Mouse (Mus musculus) forebrain, embryonic 16.5 days (tissue): ENCODE data around the gene Tmem258. TPM values are rescaled to one million over a fixed set of nuclear protein-coding genes. Genes with fewer than 3 reads are reported as not detected.

ENCODE experiments used
- ATAC-seq: fragments of 200-750 bp; cut with Nextera tagmentation; 2 replicates; pipeline ENCODE4 v1.8.0; 2017; ENCODE audit warnings: mild to moderate bottlenecking, moderate library complexity
- H3K27ac ChIP-seq: fragments of 300-500 bp; sonication (generic); 2 replicates; pipeline ENCODE4 v1.5.1; 2014; ENCODE audit warnings: low read length, control low read depth
- H3K27me3 ChIP-seq: fragments of 300-500 bp; sonication (generic); replicated peaks from 2 replicates; pipeline ENCODE4 v1.6.1; 2014; ENCODE audit warnings: low read length; ENCODE audit not compliant: control insufficient read depth, insufficient read depth
- H3K36me3 ChIP-seq: fragments of 300-500 bp; sonication (generic); 2 replicates; pipeline ENCODE4 v1.6.1; 2014; ENCODE audit not compliant: control insufficient read depth, insufficient read depth
- H3K4me1 ChIP-seq: fragments of 300-500 bp; sonication (generic); replicated peaks from 2 replicates; pipeline ENCODE4 v1.6.1; 2014; ENCODE audit warnings: low read length; ENCODE audit not compliant: control insufficient read depth, insufficient read depth
- H3K4me2 ChIP-seq: fragments of 300-500 bp; sonication (generic); 2 replicates; pipeline ENCODE4 v1.6.1; 2014; ENCODE audit warnings: mild to moderate bottlenecking, low read length, control low read depth
- H3K4me3 ChIP-seq: fragments of 300-500 bp; sonication (generic); replicated peaks from 2 replicates; pipeline ENCODE4 v1.5.1; 2014; ENCODE audit warnings: mild to moderate bottlenecking, low read length, control low read depth
- H3K9ac ChIP-seq: fragments of 300-500 bp; sonication (generic); replicated peaks from 2 replicates; pipeline ENCODE4 v1.6.1; 2014; ENCODE audit warnings: low read depth, low read length, control low read depth
- H3K9me3 ChIP-seq: fragments of 300-500 bp; sonication (generic); 2 replicates; pipeline ENCODE4 v1.6.1; 2016; ENCODE audit warnings: low read length; ENCODE audit not compliant: control insufficient read depth
- WGBS: fragments of 180-500 bp; shearing (Covaris S2); extraction: QIAGEN DNeasy Blood & Tissue Kit; methylation state at CpG from one replicate; pipeline ENCODE4 v1.1.7; 2014; 5-methylcytosine and 5-hydroxymethylcytosine counted together
- polyA plus RNA-seq: library from polyadenylated mRNA; unstranded; fragments of >200 nt; fragmentation: Nextera tagmentation; extraction: Ambion mirVana; gene quantifications from 2 replicates; pipeline ENCODE4 v1.2.1, GENCODE M21; 2015

The Tmem258 gene
- polyA plus RNA-seq, 1 experiment from 2014 or later: 324 TPM

DNA sequence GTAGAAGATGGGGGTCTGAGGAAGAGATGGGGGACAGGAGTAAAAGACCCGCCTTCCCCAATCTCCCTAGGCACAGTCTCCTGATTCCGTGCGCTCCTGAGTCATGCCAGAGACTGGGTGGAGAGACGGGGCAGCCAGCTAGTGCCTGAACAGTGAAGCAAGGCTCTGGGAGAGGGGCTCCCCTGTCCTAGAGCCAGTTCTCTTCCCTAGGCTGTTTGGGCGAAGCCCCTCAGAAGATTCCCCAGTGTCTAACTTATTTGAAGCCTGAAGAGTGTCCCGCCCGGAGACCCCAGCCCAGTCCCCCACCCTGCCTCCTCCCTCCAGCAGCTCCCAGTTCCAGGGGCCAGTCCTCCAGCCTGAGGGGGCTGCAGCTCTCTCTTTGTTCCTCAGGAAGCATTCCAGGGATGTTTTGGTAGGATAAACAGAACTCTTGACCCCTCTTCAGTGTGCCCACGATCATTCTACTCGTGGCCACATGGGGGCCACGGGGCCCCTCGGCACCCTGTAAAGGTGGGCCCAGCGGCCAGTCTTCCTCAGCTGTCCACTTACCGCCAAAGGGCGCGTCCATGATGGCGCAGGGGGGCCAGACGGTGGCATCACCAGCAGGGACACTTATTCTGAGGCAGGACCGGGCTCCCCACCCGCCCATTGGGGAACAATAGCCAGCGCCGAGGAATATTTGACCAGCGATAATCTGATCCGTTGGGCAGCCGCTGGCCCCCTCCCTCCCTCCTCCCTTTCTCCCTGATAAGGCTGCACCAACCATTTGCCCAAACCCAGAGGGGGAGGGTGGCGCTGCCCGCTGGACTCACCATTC, 21.0 kb downstream of the Tmem258 start:
- no peaks in the 10 kb centered on the region for H3K9me3 ChIP-seq
- 0 out of 2 replicates have a peak, but pooled peaks cover 3% of the 10 kb centered on the region for H3K4me1 ChIP-seq
- WGBS: 27% methylated on average over 26 of the region's 26 CpGs
- no peak overlapping the region for H3K4me3 ChIP-seq
- no peak overlapping the region for H3K9ac ChIP-seq
- no peaks in the 10 kb centered on the region for H3K36me3 ChIP-seq
- H3K4me2 ChIP-seq: no peak overlapping the region
- no peak overlapping the region for H3K27ac ChIP-seq
- no peak for ATAC-seq
- no peaks in the 10 kb centered on the region for H3K27me3 ChIP-seq

DNA sequence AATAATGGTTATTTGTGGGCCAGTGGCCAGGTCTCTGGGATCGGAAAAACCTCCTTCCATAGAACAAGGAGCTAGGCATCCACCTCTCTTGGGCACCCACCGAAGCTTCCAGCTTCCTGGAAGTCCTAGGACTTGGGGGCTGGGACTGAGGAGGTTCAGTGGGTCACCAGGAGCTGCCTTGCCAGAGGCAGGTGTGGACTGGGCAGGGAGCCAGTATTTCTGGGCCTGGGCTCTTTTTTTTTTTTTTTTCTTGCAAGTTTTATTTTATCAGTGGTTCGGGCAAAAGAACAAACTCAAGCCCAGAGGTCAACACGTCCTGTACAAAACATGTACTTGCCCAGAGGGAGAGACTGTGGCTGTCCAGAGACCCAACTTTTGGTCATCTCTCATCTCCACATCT, 22.0 kb downstream of the Tmem258 start:
- H3K4me3 ChIP-seq: no peak overlapping the region
- WGBS: 83% methylated on average over 4 of the region's 4 CpGs
- no peak overlapping the region for H3K27ac ChIP-seq
- no peak for ATAC-seq
- H3K27me3 ChIP-seq: no peaks in the 10 kb centered on the region
- no peaks in the 10 kb centered on the region for H3K9me3 ChIP-seq
- no peaks in the 10 kb centered on the region for H3K36me3 ChIP-seq
- no peak overlapping the region for H3K4me2 ChIP-seq
- no peak overlapping the region for H3K9ac ChIP-seq
- 0 out of 2 replicates have a peak, but pooled peaks cover 3% of the 10 kb centered on the region for H3K4me1 ChIP-seq

DNA sequence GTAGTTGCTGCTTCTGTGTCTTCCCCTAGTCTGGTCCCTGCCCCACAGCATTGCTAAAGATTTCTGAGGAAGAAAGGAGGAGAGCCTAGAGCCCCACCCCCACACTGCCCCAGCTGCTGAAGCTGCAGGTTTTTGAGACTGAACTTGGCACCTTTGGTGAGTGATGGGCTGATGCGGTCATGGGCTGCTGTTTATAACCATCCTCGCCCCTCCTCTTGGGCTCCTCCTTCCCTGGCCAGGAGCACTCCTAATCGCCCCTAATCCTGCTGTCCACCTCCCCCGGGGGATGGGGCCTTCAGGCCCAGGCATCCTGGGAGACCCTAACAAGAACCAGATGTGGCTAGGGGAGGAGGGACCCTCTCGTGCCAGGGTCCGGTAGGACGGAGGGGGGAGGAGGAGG, 27.2 kb downstream of the Tmem258 start:
- no peaks in the 10 kb centered on the region for H3K36me3 ChIP-seq
- no peak for ATAC-seq
- H3K4me2 ChIP-seq: no peak overlapping the region
- no peaks in the 10 kb centered on the region for H3K9me3 ChIP-seq
- H3K4me1 ChIP-seq: no peaks in the 10 kb centered on the region
- H3K4me3 ChIP-seq: no peak overlapping the region
- H3K9ac ChIP-seq: no peak overlapping the region
- WGBS: 11% methylated on average over 7 of the region's 7 CpGs
- no peaks in the 10 kb centered on the region for H3K27me3 ChIP-seq
- no peak overlapping the region for H3K27ac ChIP-seq

DNA sequence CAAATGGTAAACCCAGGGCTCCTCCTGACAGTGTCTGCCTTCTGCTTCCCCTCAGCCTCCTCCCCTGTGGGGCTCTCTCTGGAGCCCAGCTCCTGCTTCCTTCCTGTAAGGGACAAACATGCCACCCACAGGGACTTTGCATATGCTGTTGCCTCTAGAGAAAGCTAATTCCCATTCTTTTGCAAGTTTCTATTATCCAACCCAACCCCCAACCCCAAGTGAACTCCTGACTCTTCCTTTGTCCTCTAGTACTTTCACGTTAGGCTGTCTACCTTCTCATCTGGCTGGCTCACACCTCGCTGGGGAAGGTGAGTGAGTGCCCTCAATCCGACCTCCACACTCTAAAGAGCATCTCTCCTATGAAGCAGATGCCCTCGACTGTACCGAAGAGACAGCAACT, 28.1 kb downstream of the Tmem258 start:
- Histone ChIP-seq H3K4me3 (no peak overlapping the region), H3K9ac (no peak overlapping the region), H3K4me1 (no peaks in the 10 kb centered on the region), H3K9me3 (no peaks in the 10 kb centered on the region), H3K27me3 (no peaks in the 10 kb centered on the region), H3K36me3 (no peaks in the 10 kb centered on the region), H3K4me2 (no peak overlapping the region), H3K27ac (no peak overlapping the region)
- 13% methylated on average over 5 of the region's 5 CpGs for WGBS
- no peak for ATAC-seq

DNA sequence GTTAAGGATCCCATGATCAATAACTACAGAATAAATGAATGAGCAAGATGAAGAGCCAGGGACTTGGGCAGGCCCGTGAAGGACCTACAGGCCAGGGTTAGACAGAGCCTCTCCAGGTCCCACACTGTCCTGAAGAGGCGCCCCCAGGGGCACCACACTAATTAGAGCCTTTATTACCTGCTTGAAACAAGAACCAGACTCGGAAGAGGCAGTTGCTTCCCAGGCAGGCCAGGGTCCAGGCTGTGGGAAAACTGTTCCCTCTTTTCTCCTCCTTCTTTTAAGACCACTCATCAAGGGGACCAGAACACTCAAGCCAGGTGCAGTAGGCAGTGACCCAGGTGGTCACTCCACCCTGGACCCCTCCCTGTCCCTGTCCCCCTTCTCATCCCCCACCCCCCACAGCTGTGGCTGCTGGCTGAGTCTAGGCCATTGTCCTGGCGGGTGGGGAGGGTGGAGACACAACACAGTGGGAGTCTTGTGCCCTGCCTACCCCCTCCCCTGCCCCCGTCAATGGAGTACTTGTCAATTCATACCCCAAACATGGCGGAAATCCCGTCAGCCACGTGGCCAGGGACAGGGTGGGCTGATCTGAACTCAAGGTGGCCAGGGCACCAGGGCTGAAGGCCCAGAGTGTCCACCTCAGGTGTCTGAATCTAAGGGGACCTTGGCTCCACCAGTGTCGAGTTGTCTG, 28.7 kb downstream of the Tmem258 start:
- Histone ChIP-seq H3K27ac (no peak overlapping the region), H3K4me3 (no peak overlapping the region), H3K4me1 (no peaks in the 10 kb centered on the region), H3K4me2 (no peak overlapping the region), H3K9ac (no peak overlapping the region), H3K9me3 (no peaks in the 10 kb centered on the region), H3K36me3 (no peaks in the 10 kb centered on the region), H3K27me3 (no peaks in the 10 kb centered on the region)
- no peak for ATAC-seq
- WGBS: 26% methylated on average over 9 of the region's 9 CpGs

DNA sequence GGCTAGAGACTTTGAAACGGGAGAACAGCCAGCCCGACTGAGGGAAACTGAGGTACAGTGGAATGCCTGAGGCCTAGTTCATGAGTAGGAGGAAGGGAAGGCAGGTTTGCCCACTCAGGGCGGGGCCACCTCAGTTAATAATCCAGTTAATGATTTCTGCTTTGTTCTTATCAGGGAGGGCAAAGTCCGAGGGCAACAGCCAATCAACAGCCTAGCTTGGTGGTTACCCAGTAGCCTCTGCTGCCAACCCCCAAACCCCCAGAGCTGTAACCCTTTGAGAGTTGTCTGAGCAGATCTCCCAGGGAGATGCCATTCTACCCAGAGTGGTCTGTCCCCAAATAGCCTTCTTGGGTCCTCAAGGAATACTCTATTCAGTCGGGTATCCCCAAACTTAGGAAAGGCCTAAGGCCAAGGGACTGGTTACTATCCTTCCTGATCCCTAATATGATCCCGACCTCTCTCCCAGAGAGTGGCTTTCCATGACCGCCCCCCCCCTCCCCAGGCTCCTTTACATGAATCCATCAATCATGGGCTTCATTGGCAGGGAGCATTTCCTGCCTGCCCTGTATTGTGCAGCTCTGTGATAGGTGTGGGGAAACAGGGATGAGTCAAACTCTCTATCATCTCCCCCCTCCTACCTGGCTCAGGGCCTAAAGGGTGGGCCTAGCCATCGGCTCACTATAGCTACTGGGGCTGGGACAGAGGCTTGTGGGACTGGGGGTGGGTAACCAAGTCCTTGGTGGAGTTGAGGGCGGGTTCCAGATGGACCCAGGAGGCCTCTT, 32.2 kb downstream of the Tmem258 start:
- H3K27ac ChIP-seq: no peak overlapping the region
- H3K9ac ChIP-seq: no peak overlapping the region
- H3K36me3 ChIP-seq: no peaks in the 10 kb centered on the region
- peaks cover 6% of the 10 kb centered on the region for H3K27me3 ChIP-seq
- no peak overlapping the region for H3K4me3 ChIP-seq
- H3K4me2 ChIP-seq: no peak overlapping the region
- 78% methylated on average over 9 of the region's 9 CpGs for WGBS
- no peaks in the 10 kb centered on the region for H3K9me3 ChIP-seq
- no peak for ATAC-seq
- peaks cover 5% of the 10 kb centered on the region for H3K4me1 ChIP-seq

DNA sequence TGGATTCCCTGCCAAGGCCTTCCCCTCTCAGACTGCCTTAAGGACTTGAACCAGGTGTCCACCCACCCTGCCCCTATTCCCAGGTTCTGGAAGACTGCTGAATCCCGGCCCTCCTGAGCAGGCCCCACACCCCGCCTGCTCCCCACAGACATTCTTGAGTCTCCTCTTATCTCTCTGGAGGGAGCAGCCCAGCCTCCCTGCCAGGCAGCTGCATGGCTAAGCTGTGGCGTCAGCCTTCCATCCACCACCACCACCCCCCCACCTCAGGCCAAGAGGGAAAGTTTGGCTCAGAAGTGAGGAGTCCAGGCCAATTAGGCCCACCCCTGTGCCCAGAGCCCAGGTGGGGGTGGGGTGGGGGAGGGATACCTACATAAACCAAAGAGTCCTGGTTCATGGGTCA, 34.7 kb downstream of the Tmem258 start:
- H3K9ac ChIP-seq: no peak overlapping the region
- peaks cover 5% of the 10 kb centered on the region for H3K4me1 ChIP-seq
- peaks cover 6% of the 10 kb centered on the region for H3K27me3 ChIP-seq
- H3K4me2 ChIP-seq: no peak overlapping the region
- WGBS: 52% methylated on average over 3 of the region's 3 CpGs
- no peaks in the 10 kb centered on the region for H3K36me3 ChIP-seq
- no peaks in the 10 kb centered on the region for H3K9me3 ChIP-seq
- no peak overlapping the region for H3K27ac ChIP-seq
- no peak for ATAC-seq
- H3K4me3 ChIP-seq: no peak overlapping the region

DNA sequence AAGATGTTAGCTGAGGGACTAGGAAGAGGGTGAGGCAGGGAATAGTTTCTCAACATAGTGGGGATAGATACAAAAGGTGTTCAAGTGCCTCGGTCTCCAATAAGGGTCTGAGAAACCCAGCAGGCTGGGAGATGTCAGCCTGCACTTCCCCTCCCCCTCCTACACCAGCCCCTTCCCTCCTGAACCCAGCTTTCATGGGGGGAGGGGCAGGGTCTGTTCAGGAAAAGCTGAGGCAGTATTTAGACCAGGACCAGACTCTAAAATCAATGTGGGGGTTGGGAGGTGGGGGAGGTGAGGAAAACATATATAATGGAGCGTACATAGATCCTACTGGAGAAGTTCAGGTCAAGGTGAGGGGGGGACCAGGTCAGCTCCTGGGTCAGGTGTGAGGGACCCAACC, 35.6 kb downstream of the Tmem258 start:
- Histone ChIP-seq H3K4me2 (no peak overlapping the region), H3K27ac (no peak overlapping the region), H3K4me3 (no peak overlapping the region), H3K9ac (no peak overlapping the region), H3K4me1 (peaks cover 5% of the 10 kb centered on the region), H3K9me3 (no peaks in the 10 kb centered on the region), H3K27me3 (peaks cover 6% of the 10 kb centered on the region), H3K36me3 (no peaks in the 10 kb centered on the region)
- no peak for ATAC-seq
- WGBS: 50% methylated on average over 2 of the region's 2 CpGs

DNA sequence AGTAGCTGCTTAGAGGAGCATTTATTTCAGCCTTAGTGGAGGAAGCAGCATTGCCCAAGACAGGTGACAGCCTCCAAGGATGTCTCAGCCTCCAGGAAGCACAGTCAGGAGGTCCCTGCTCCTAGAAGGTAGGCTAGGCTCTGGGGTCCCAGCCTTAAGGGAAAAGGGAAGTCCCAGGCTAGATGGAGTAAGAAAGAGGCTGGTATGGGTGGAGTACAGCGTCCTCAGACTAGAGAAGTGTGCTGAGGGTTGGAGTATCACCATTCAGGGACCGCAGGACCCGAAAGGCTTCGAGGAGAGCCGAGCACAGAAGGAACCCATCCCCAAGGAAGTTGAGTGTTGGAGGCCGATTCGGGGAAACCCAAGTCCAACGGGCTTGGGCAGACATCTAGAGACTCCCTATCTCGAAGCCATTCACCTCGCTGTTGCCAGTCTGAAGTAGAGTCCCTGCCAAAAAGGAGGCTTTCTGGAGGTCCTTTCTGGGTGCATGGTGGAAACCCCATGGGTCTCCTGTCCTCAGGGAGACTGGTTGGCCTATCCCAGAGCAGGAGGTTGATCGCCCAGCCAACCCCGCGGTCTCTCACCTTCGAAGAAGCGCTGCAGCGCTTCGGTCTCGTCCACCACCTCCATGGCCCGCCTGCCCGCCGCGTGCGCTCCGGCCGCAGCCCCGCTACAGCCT, 36.3 kb downstream of the Tmem258 start:
- peak; percentile 21; the same call in 1 of the 2 replicates for ATAC-seq

More for the DNA sequence above, 36.3 kb downstream of the Tmem258 start:
- no peak overlapping the region for H3K27ac ChIP-seq
- H3K4me1 ChIP-seq: peaks cover 5% of the 10 kb centered on the region
- peaks cover 6% of the 10 kb centered on the region for H3K27me3 ChIP-seq
- no peaks in the 10 kb centered on the region for H3K36me3 ChIP-seq
- peak overlapping the region; percentile 59 for H3K9ac ChIP-seq
- WGBS: 2% methylated on average over 26 of the region's 26 CpGs
- peak overlapping the region; percentile 45 for H3K4me3 ChIP-seq
- peak overlapping the region; percentile 70 for H3K4me2 ChIP-seq
- no peaks in the 10 kb centered on the region for H3K9me3 ChIP-seq
